Mouse (Mus musculus) myocyte (in vitro differentiated cells): ENCODE measurements at regions not wholly inside any gene's neighbourhood (a gene's known extent, or its start where the extent isn't known, plus 50 kb on each side); places are given as distances from the start of the nearest gene placed in this dataset.
A peak's percentile ranks its signal among the peaks of the same experiment; 100 is the strongest.

Source experiments
- CEBPB ChIP-seq: IDR thresholded peaks from 2 replicates; pipeline ENCODE4 v1.6.1; 2011; ENCODE audit warnings: mild to moderate bottlenecking, moderate library complexity; ENCODE audit not compliant: poor library complexity, insufficient read depth, severe bottlenecking
- E2F4 ChIP-seq: IDR thresholded peaks from one replicate; pipeline ENCODE4 v1.6.1; 2011; ENCODE audit warnings: mild to moderate bottlenecking, control low read depth, moderate library complexity; ENCODE audit not compliant: insufficient read depth
- MAX ChIP-seq: IDR thresholded peaks from one replicate; pipeline ENCODE4 v1.6.1; 2011; ENCODE audit warnings: low read depth, mild to moderate bottlenecking, control low read depth
- MYOD1 ChIP-seq, 3 experiments: IDR thresholded peaks; one replicate each; pipeline ENCODE4 v1.6.1; 2011; ENCODE audit warnings: control low read depth in 2 of 3, low read depth in 2 of 3, mild to moderate bottlenecking in 2 of 3, moderate library complexity in 1 of 3; ENCODE audit not compliant: insufficient read length in 2 of 3, control insufficient read depth in 1 of 3
- MYOG ChIP-seq, 3 experiments: IDR thresholded peaks; one replicate each; pipeline ENCODE4 v1.6.1; 2011; ENCODE audit warnings: control low read depth in 2 of 3, low read depth in 2 of 3, mild to moderate bottlenecking in 2 of 3; ENCODE audit not compliant: insufficient read length in 2 of 3, control insufficient read depth in 1 of 3, insufficient read depth in 1 of 3
- POLR2A ChIP-seq: IDR thresholded peaks from one replicate; pipeline ENCODE4 v1.6.1; 2011; ENCODE audit warnings: low read depth, mild to moderate bottlenecking, control low read depth, moderate library complexity; ENCODE audit not compliant: insufficient read length
- POLR2AphosphoS2 ChIP-seq: IDR thresholded peaks from one replicate; pipeline ENCODE4 v1.6.1; 2011; ENCODE audit warnings: low read depth, control low read depth; ENCODE audit not compliant: insufficient read length
- REST ChIP-seq: IDR thresholded peaks from one replicate; pipeline ENCODE4 v1.6.1; 2011; ENCODE audit warnings: mild to moderate bottlenecking, control low read depth, moderate library complexity; ENCODE audit not compliant: insufficient read depth, insufficient read length
- SRF ChIP-seq: IDR thresholded peaks from one replicate; pipeline ENCODE4 v1.6.1; 2011; ENCODE audit warnings: low read depth; ENCODE audit not compliant: control insufficient read depth, insufficient read length
- TCF12 ChIP-seq: IDR thresholded peaks from one replicate; pipeline ENCODE4 v1.6.1; 2011; ENCODE audit warnings: mild to moderate bottlenecking, control low read depth; ENCODE audit not compliant: poor library complexity, insufficient read depth, severe bottlenecking
- TCF3 ChIP-seq: IDR thresholded peaks from one replicate; pipeline ENCODE4 v1.6.1; 2011; ENCODE audit warnings: low read depth, control low read depth; ENCODE audit not compliant: insufficient read length
- USF1 ChIP-seq: IDR thresholded peaks from one replicate; pipeline ENCODE4 v1.6.1; 2011; ENCODE audit warnings: low read depth, mild to moderate bottlenecking, control low read depth, moderate library complexity

- TF ChIP-seq MYOD1 (IDR thresholded peaks at IDR 0.05; ENCODE audit: control insufficient read depth in 1 of 3, insufficient read length in 2 of 3, low read depth in 2 of 3) (peak in 2 of 3 experiments; percentile 59), POLR2A (no peak), REST (no peak), TCF12 (peak; percentile 65), CEBPB (peak; percentile 90), E2F4 (no peak), USF1 (no peak), SRF (no peak), MAX (no peak), MYOG (IDR thresholded peaks at IDR 0.05; ENCODE audit: control insufficient read depth in 1 of 3, insufficient read depth in 1 of 3, insufficient read length in 2 of 3, low read depth in 2 of 3) (no peak), TCF3 (no peak), POLR2AphosphoS2 (no peak)
These were observed 102.4 kb downstream of the Gm5426 start for GRCm38 (mm10) chr10:96238850-96239249.
